Mouse (Mus musculus) limb, embryonic 15.5 days (tissue): ENCODE data around the gene Pnrc2. TPM values are rescaled to one million over a fixed set of nuclear protein-coding genes. Genes with fewer than 3 reads are reported as not detected.

ENCODE experiments used
- ATAC-seq: fragments of 200-750 bp; cut with Nextera tagmentation; 2 replicates; pipeline ENCODE4 v1.8.0; 2017; ENCODE audit warnings: low read depth, moderate TSS enrichment; ENCODE audit not compliant: insufficient number of reproducible peaks, low FRiP score, low TSS enrichment
- H3K27ac ChIP-seq: fragments of 300-500 bp; sonication (generic); 2 replicates; pipeline ENCODE4 v1.5.1; 2015; ENCODE audit warnings: moderate library complexity, mild to moderate bottlenecking, inconsistent platforms
- H3K27me3 ChIP-seq: fragments of 300-500 bp; sonication (generic); 2 replicates; pipeline ENCODE4 v1.6.1; 2015; ENCODE audit warnings: inconsistent platforms
- H3K36me3 ChIP-seq: fragments of 300-500 bp; sonication (generic); 2 replicates; pipeline ENCODE4 v1.6.1; 2015; ENCODE audit warnings: inconsistent platforms
- H3K4me1 ChIP-seq: fragments of 300-500 bp; sonication (generic); 2 replicates; pipeline ENCODE4 v1.6.1; 2015; ENCODE audit warnings: inconsistent platforms
- H3K4me2 ChIP-seq: fragments of 300-500 bp; sonication (generic); 2 replicates; pipeline ENCODE4 v1.6.1; 2015; ENCODE audit warnings: mild to moderate bottlenecking, inconsistent platforms
- H3K4me3 ChIP-seq: fragments of 300-500 bp; sonication (generic); 2 replicates; pipeline ENCODE4 v1.5.1; 2015; ENCODE audit warnings: mild to moderate bottlenecking, inconsistent platforms
- H3K9ac ChIP-seq: fragments of 300-500 bp; sonication (generic); 2 replicates; pipeline ENCODE4 v1.6.1; 2015; ENCODE audit warnings: inconsistent platforms
- H3K9me3 ChIP-seq: fragments of 300-500 bp; sonication (generic); 2 replicates; pipeline ENCODE4 v1.6.1; 2016; ENCODE audit warnings: inconsistent platforms
- WGBS: fragments of 180-500 bp; shearing (Covaris S2); methylation state at CpG from one replicate; pipeline ENCODE4 v1.1.7; 2015; 5-methylcytosine and 5-hydroxymethylcytosine counted together
- polyA plus RNA-seq: library from polyadenylated mRNA; unstranded; fragments of >200 nt; fragmentation: Nextera tagmentation; extraction: Ambion mirVana; gene quantifications from 2 replicates; pipeline ENCODE4 v1.2.1, GENCODE M21; 2015

The Pnrc2 gene
- polyA plus RNA-seq, 1 experiment from 2014 or later = 160 TPM

GRCm38 (mm10) chr4:135909326-135910066 is 35.8 kb upstream of the Pnrc2 start:
- WGBS = 55% methylated on average over 13 of the region's 13 CpGs
- Histone ChIP-seq H3K27ac (no peak overlapping the region), H3K4me3 (no peak overlapping the region), H3K36me3 (no peaks in the 10 kb centered on the region), H3K4me1 (peaks cover 4% of the 10 kb centered on the region; the same call in 1 of the 2 replicates), H3K27me3 (no peaks in the 10 kb centered on the region), H3K9ac (no peak overlapping the region), H3K4me2 (no peak overlapping the region), H3K9me3 (no peaks in the 10 kb centered on the region)
- ATAC-seq = no peak

- WGBS = 63% methylated on average over 3 of the region's 3 CpGs
Observed at GRCm38 (mm10) chr4:135906633-135907032, 33.0 kb upstream of the Pnrc2 start.

GRCm38 (mm10) chr4:135904810-135905209 is 31.2 kb upstream of the Pnrc2 start:
- no peaks in the 10 kb centered on the region for H3K27me3 ChIP-seq
- no peaks in the 10 kb centered on the region for H3K9me3 ChIP-seq
- H3K4me1 ChIP-seq = no peaks in the 10 kb centered on the region
- no peaks in the 10 kb centered on the region for H3K36me3 ChIP-seq
- H3K27ac ChIP-seq = no peak overlapping the region
- H3K4me2 ChIP-seq = no peak overlapping the region
- no peak for ATAC-seq
- H3K9ac ChIP-seq = no peak overlapping the region
- no peak overlapping the region for H3K4me3 ChIP-seq
- 50% methylated on average over 1 of the region's 1 CpGs for WGBS

More at GRCm38 (mm10) chr4:135906633-135907032, 33.0 kb upstream of the Pnrc2 start:
- Histone ChIP-seq H3K9me3 (no peaks in the 10 kb centered on the region), H3K36me3 (no peaks in the 10 kb centered on the region), H3K4me3 (no peak overlapping the region), H3K4me2 (no peak overlapping the region), H3K27me3 (no peaks in the 10 kb centered on the region), H3K4me1 (no peaks in the 10 kb centered on the region), H3K9ac (no peak overlapping the region), H3K27ac (no peak overlapping the region)
- no peak for ATAC-seq

- Histone ChIP-seq H3K9ac (no peak overlapping the region), H3K4me2 (no peak overlapping the region), H3K27me3 (no peaks in the 10 kb centered on the region), H3K4me1 (peaks cover 6% of the 10 kb centered on the region; the same call in 1 of the 2 replicates), H3K27ac (no peak overlapping the region), H3K4me3 (no peak overlapping the region), H3K9me3 (no peaks in the 10 kb centered on the region), H3K36me3 (no peaks in the 10 kb centered on the region)
- 85% methylated on average over 4 of the region's 4 CpGs for WGBS
- no peak for ATAC-seq
Observed at GRCm38 (mm10) chr4:135902606-135903242, 29.1 kb upstream of the Pnrc2 start.

- Histone ChIP-seq H3K4me2 (no peak overlapping the region), H3K36me3 (no peaks in the 10 kb centered on the region), H3K27ac (no peak overlapping the region), H3K4me3 (no peak overlapping the region), H3K4me1 (peaks cover 11% of the 10 kb centered on the region), H3K27me3 (no peaks in the 10 kb centered on the region), H3K9me3 (no peaks in the 10 kb centered on the region), H3K9ac (no peak overlapping the region)
- ATAC-seq = no peak
- WGBS = 77% methylated on average over 5 of the region's 5 CpGs
Observed at GRCm38 (mm10) chr4:135900008-135900407, 26.4 kb upstream of the Pnrc2 start.

- Histone ChIP-seq H3K9ac (no peak overlapping the region), H3K4me3 (no peak overlapping the region), H3K27ac (no peak overlapping the region), H3K4me2 (no peak overlapping the region), H3K27me3 (no peaks in the 10 kb centered on the region), H3K4me1 (peaks cover 11% of the 10 kb centered on the region), H3K36me3 (no peaks in the 10 kb centered on the region), H3K9me3 (no peaks in the 10 kb centered on the region)
- WGBS = 84% methylated on average over 7 of the region's 7 CpGs
- ATAC-seq = no peak
Observed at GRCm38 (mm10) chr4:135899050-135899448, 25.4 kb upstream of the Pnrc2 start.

GRCm38 (mm10) chr4:135898380-135899049 is 24.9 kb upstream of the Pnrc2 start:
- no peak overlapping the region for H3K27ac ChIP-seq
- H3K9ac ChIP-seq = no peak overlapping the region
- WGBS = 51% methylated on average over 9 of the region's 9 CpGs
- ATAC-seq = no peak
- H3K9me3 ChIP-seq = no peaks in the 10 kb centered on the region
- H3K4me1 ChIP-seq = peaks cover 11% of the 10 kb centered on the region
- no peaks in the 10 kb centered on the region for H3K36me3 ChIP-seq
- no peaks in the 10 kb centered on the region for H3K27me3 ChIP-seq
- no peak overlapping the region for H3K4me3 ChIP-seq
- no peak overlapping the region for H3K4me2 ChIP-seq

GRCm38 (mm10) chr4:135896157-135896556 is 22.5 kb upstream of the Pnrc2 start:
- Histone ChIP-seq H3K27me3 (no peaks in the 10 kb centered on the region), H3K9me3 (no peaks in the 10 kb centered on the region), H3K4me1 (peaks cover 11% of the 10 kb centered on the region), H3K9ac (no peak overlapping the region), H3K4me2 (no peak overlapping the region), H3K4me3 (no peak overlapping the region), H3K36me3 (no peaks in the 10 kb centered on the region), H3K27ac (no peak overlapping the region)
- no peak for ATAC-seq
- 58% methylated on average over 6 of the region's 6 CpGs for WGBS

- Histone ChIP-seq H3K9ac (no peak within 1 kb of the TSS), H3K36me3 (no peaks in the 10 kb centered on the region), H3K27me3 (no peaks in the 10 kb centered on the region), H3K9me3 (no peaks in the 10 kb centered on the region), H3K4me3 (no peak within 1 kb of the TSS), H3K27ac (no peak within 1 kb of the TSS), H3K4me1 (peaks cover 11% of the 10 kb centered on the region), H3K4me2 (no peak within 1 kb of the TSS)
- ATAC-seq = no peak
- WGBS = 54% methylated on average over 8 of the region's 8 CpGs
Observed at GRCm38 (mm10) chr4:135895071-135895571, 21.5 kb upstream of the Pnrc2 start, which contains the start of gene Cnr2. Gene Cnr2 (plus strand): TSS chr4:135895394.

- Histone ChIP-seq H3K4me1 (peaks cover 5% of the 10 kb centered on the region; the same call in 1 of the 2 replicates), H3K9ac (no peak overlapping the region), H3K36me3 (no peaks in the 10 kb centered on the region), H3K27ac (no peak overlapping the region), H3K9me3 (no peaks in the 10 kb centered on the region), H3K4me3 (no peak overlapping the region), H3K4me2 (no peak overlapping the region), H3K27me3 (no peaks in the 10 kb centered on the region)
- no peak for ATAC-seq
- 38% methylated on average over 4 of the region's 4 CpGs for WGBS
Observed at GRCm38 (mm10) chr4:135892884-135893283, 19.2 kb upstream of the Pnrc2 start.

GRCm38 (mm10) chr4:135891539-135891938 is 17.9 kb upstream of the Pnrc2 start:
- Histone ChIP-seq H3K4me3 (no peak overlapping the region), H3K36me3 (no peaks in the 10 kb centered on the region), H3K9ac (no peak overlapping the region), H3K27ac (no peak overlapping the region), H3K27me3 (no peaks in the 10 kb centered on the region), H3K9me3 (no peaks in the 10 kb centered on the region), H3K4me1 (peaks cover 5% of the 10 kb centered on the region; the same call in 1 of the 2 replicates), H3K4me2 (no peak overlapping the region)
- WGBS = 88% methylated on average over 2 of the region's 2 CpGs
- ATAC-seq = no peak

- no peak for ATAC-seq
- H3K27me3 ChIP-seq = no peaks in the 10 kb centered on the region
Observed at GRCm38 (mm10) chr4:135889884-135890283, 16.2 kb upstream of the Pnrc2 start.

More at GRCm38 (mm10) chr4:135889884-135890283, 16.2 kb upstream of the Pnrc2 start:
- no peaks in the 10 kb centered on the region for H3K4me1 ChIP-seq
- no peak overlapping the region for H3K4me3 ChIP-seq
- no peak overlapping the region for H3K4me2 ChIP-seq
- H3K27ac ChIP-seq = no peak overlapping the region
- WGBS = 9% methylated on average over 4 of the region's 4 CpGs
- H3K36me3 ChIP-seq = no peaks in the 10 kb centered on the region
- no peaks in the 10 kb centered on the region for H3K9me3 ChIP-seq
- no peak overlapping the region for H3K9ac ChIP-seq
